Mouse (Mus musculus) forebrain, embryonic 13.5 days (tissue): ENCODE data around the gene Colec11. TPM values are rescaled to one million over a fixed set of nuclear protein-coding genes. Genes with fewer than 3 reads are reported as not detected.

Experiments
- ATAC-seq: fragments of 200-750 bp; cut with Nextera tagmentation; 2 replicates; pipeline ENCODE4 v1.8.0; 2017
- H3K27ac ChIP-seq: fragments of 300-500 bp; sonication (generic); 2 replicates; pipeline ENCODE4 v1.5.1; 2015; ENCODE audit warnings: inconsistent platforms, mild to moderate bottlenecking, moderate library complexity
- H3K27me3 ChIP-seq: fragments of 300-500 bp; sonication (generic); 2 replicates; pipeline ENCODE4 v1.6.1; 2015; ENCODE audit warnings: mild to moderate bottlenecking, inconsistent platforms
- H3K36me3 ChIP-seq: fragments of 300-500 bp; sonication (generic); 2 replicates; pipeline ENCODE4 v1.6.1; 2015; ENCODE audit warnings: mild to moderate bottlenecking, inconsistent platforms; ENCODE audit not compliant: poor library complexity, severe bottlenecking
- H3K4me1 ChIP-seq: fragments of 300-500 bp; sonication (generic); 2 replicates; pipeline ENCODE4 v1.6.1; 2015; ENCODE audit warnings: inconsistent platforms
- H3K4me2 ChIP-seq: fragments of 300-500 bp; sonication (generic); 2 replicates; pipeline ENCODE4 v1.6.1; 2015; ENCODE audit warnings: inconsistent platforms, mild to moderate bottlenecking, moderate library complexity
- H3K4me3 ChIP-seq: fragments of 300-500 bp; sonication (generic); 2 replicates; pipeline ENCODE4 v1.5.1; 2015; ENCODE audit warnings: mild to moderate bottlenecking, inconsistent platforms
- H3K9ac ChIP-seq: fragments of 300-500 bp; sonication (generic); 2 replicates; pipeline ENCODE4 v1.6.1; 2015; ENCODE audit warnings: mild to moderate bottlenecking, inconsistent platforms
- H3K9me3 ChIP-seq: fragments of 300-500 bp; sonication (generic); replicated peaks from 2 replicates; pipeline ENCODE4 v1.6.1; 2016; ENCODE audit warnings: inconsistent platforms
- WGBS: fragments of 180-500 bp; shearing (Covaris S2); methylation state at CpG from one replicate; pipeline ENCODE4 v1.1.7; 2015; 5-methylcytosine and 5-hydroxymethylcytosine counted together
- polyA plus RNA-seq: library from polyadenylated mRNA; unstranded; fragments of >200 nt; fragmentation: Nextera tagmentation; extraction: Ambion mirVana; gene quantifications from 2 replicates; pipeline ENCODE4 v1.2.1, GENCODE M21; 2015

Colec11 gene
- polyA plus RNA-seq, 1 experiment from 2014 or later, result 0.18 TPM

DNA sequence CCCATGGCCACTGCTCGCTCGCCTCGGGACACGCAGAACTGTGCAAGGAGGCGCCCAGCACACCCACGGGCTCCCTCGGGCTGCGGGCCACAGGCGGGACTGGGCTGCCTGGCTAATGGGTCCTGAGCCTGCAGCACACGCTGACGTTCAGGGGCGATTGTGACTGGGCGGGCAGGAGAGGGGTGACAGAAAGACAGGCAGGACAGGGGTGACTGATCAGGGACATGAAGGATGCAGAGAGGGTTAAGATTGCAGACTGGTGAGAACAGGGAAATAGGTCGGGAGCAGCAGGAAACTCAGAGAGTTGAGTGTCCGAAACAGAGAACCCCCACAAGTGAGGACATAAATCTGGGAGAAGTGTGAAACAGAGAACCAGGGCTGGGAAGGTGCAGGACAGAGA lies 70.9 kb downstream of the Colec11 start, which contains the start of gene Dcdc2c:
Gene Dcdc2c (minus strand): TSS at position 101 of the 400 bp plus-strand sequence.
- Histone ChIP-seq H3K4me1 (no peaks in the 10 kb centered on the region), H3K27me3 (no peaks in the 10 kb centered on the region), H3K36me3 (no peaks in the 10 kb centered on the region), H3K27ac (no peak within 1 kb of the TSS), H3K4me2 (no peak within 1 kb of the TSS), H3K9me3 (no peaks in the 10 kb centered on the region), H3K4me3 (no peak within 1 kb of the TSS), H3K9ac (no peak within 1 kb of the TSS)
- WGBS, result 85% methylated on average over 15 of the region's 15 CpGs
- ATAC-seq, result no peak

DNA sequence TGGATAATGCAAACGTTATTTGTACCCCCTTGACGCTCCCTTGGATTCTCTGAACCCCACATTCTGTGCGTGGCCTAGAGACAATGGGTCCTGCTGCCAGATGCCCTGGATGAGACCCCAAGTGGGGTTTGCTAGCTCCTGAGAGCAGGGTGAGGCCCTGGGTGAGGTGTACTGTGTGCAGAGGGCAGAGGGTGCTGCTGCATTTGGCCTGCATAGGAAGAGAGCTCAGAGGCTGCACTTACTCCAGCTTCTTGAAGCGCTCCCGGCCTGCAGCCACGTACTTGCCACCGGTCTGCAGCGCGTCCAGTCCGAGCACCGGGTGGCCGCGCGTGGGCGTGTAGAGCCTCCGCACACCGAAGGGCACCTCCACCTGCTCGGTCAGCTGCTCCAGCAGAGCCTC lies 71.4 kb downstream of the Colec11 start:
- WGBS, result 76% methylated on average over 18 of the region's 18 CpGs
- Histone ChIP-seq H3K4me1 (no peaks in the 10 kb centered on the region), H3K4me2 (no peak overlapping the region), H3K9ac (no peak overlapping the region), H3K36me3 (no peaks in the 10 kb centered on the region), H3K9me3 (no peaks in the 10 kb centered on the region), H3K27ac (no peak overlapping the region), H3K27me3 (no peaks in the 10 kb centered on the region), H3K4me3 (no peak overlapping the region)
- no peak for ATAC-seq

- no peaks in the 10 kb centered on the region for H3K36me3 ChIP-seq
These were observed 74.3 kb downstream of the Colec11 start for GRCm38 (mm10) chr12:28548887-28549286.

More at GRCm38 (mm10) chr12:28548887-28549286, 74.3 kb downstream of the Colec11 start:
- no peak for ATAC-seq
- H3K27ac ChIP-seq, result no peak overlapping the region
- no peak overlapping the region for H3K4me2 ChIP-seq
- 68% methylated on average over 4 of the region's 4 CpGs for WGBS
- no peak overlapping the region for H3K9ac ChIP-seq
- no peak overlapping the region for H3K4me3 ChIP-seq
- no peaks in the 10 kb centered on the region for H3K4me1 ChIP-seq
- no peaks in the 10 kb centered on the region for H3K9me3 ChIP-seq
- H3K27me3 ChIP-seq, result no peaks in the 10 kb centered on the region

Other genes with a start within 250 kb of the Colec11 start
- gene Dcdc2c, start 71.0 kb downstream of the Colec11 start, polyA plus RNA-seq, result not detected in 2 replicates
- not detected in 2 replicates for gene Allc, start 40.9 kb downstream of the Colec11 start, polyA plus RNA-seq
- gene Rps7, start 12.6 kb upstream of the Colec11 start, polyA plus RNA-seq, result 536 and 650 TPM in 2 replicates
- 28.4 and 29.6 TPM in 2 replicates for gene Rnaseh1, start 26.2 kb upstream of the Colec11 start, polyA plus RNA-seq
- 42.2 and 44.6 TPM in 2 replicates for gene Adi1, start 51.9 kb upstream of the Colec11 start, polyA plus RNA-seq
- 37.8 and 42.9 TPM in 2 replicates for gene Trappc12, start 127.1 kb upstream of the Colec11 start, polyA plus RNA-seq
- gene Eipr1, start 128.4 kb upstream of the Colec11 start, polyA plus RNA-seq, result 56.6 and 66.1 TPM in 2 replicates